Mouse (Mus musculus) brain, embryonic 14.5 days (tissue): Measurements from ENCODE around the gene Rab11fip3.

Source experiments
- CTCF ChIP-seq: fragments of 200-500 bp; IDR thresholded peaks from 2 replicates; pipeline ENCODE4 v1.5.1; 2012; ENCODE audit warnings: inconsistent platforms, mild to moderate bottlenecking, moderate library complexity, borderline replicate concordance; ENCODE audit not compliant: insufficient read depth, insufficient read length; ENCODE audit errors: extremely low read depth
- POLR2A ChIP-seq: fragments of 200-500 bp; IDR thresholded peaks from 2 replicates; pipeline ENCODE4 v1.6.1; 2012; ENCODE audit warnings: mild to moderate bottlenecking, inconsistent platforms, borderline replicate concordance; ENCODE audit not compliant: poor library complexity, insufficient read depth, insufficient read length, severe bottlenecking; ENCODE audit errors: extremely low read depth

- TF ChIP-seq CTCF = no peak
- no peak for TF ChIP-seq POLR2A
Observed at GRCm38 (mm10) chr17:25958771-25959494, 110.4 kb downstream of the Rab11fip3 start.
